Mouse (Mus musculus): ENCODE measurements around the gene Def6. TPM values are rescaled to one million over a fixed set of nuclear protein-coding genes. Genes with fewer than 3 reads are reported as not detected.

Gene Def6
- total and polyA plus RNA-seq, 3 experiments: 121 to 154 TPM; not detected in 1

DNA sequence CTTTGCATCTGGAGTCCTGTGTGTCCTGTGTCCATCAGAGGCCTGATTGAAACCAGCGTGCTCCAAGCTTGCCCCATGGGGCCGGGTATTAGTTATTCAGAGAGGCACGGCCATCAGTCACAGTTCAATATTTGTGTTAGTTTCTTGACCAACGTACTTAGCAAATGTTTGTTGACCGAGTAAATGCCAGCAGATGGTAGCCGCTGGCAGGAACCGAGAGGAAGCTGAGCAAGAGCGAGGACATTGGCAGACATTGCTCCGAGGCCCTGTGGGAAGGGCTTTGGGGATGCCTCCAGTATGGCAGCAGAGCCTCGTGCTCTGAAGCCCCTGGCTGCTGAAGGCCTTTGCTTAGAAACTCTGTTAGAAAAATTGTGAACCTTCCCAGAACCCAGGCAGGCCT lies 70.1 kb downstream of the Def6 start:
- Histone ChIP-seq H3K79me2 (ENCODE audit: control insufficient read depth, insufficient read depth, low read length, poor library complexity) (no peaks in the 10 kb centered on the region), H3K27ac (ENCODE audit: control insufficient read depth, low read depth, low read length) (no peak overlapping the region)

DNA sequence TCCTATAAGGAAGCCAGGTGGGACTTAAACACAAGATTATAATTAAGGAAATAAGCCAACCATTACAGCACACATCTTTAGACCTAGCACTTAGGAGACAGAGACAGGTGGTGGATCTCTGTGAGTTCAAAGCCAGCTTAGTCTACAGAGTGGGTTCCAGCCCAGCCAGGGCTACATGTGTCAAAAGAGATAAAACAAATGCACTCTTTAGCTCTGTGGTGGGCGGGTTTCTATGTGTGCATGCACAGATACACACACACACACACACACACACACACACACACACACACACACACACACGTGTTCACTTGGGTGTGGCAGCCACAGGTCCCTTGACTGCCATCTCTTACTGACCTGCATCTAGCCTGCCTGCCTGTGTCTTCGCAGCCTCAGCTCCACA lies 70.6 kb downstream of the Def6 start:
- Histone ChIP-seq H3K79me2 (ENCODE audit: control insufficient read depth, insufficient read depth, low read length, poor library complexity) (no peaks in the 10 kb centered on the region), H3K36me3 (ENCODE audit: control insufficient read depth in 1 of 2, insufficient read depth in 2 of 2, low read length in 2 of 2) (peaks cover 0 to 2% of the 10 kb centered on the region in 2 experiments; a peak in 1 of 4 replicates), H3K9me3 (replicated peaks; ENCODE audit: insufficient read depth, low read length) (no peaks in the 10 kb centered on the region), H3K9ac (ENCODE audit: control insufficient read depth, low read depth, low read length, poor library complexity, severe bottlenecking) (no peak overlapping the region), H3K27me3 (ENCODE audit: control insufficient read depth in 1 of 2, insufficient read depth in 2 of 2, low read length in 2 of 2) (no peaks in the 10 kb centered on the region), H3K4me3 (ENCODE audit: control insufficient read depth in 1 of 2, insufficient read depth in 1 of 2, low read depth in 2 of 2, low read length in 2 of 2) (no peak overlapping the region), H3K4me1 (ENCODE audit: control insufficient read depth in 1 of 2, insufficient read depth in 2 of 2, low read length in 2 of 2) (peaks cover 0 to 9% of the 10 kb centered on the region in 2 experiments; a peak in 2 of 4 replicates), H3K27ac (ENCODE audit: control insufficient read depth, low read depth, low read length) (no peak overlapping the region)
- DNase-seq (ENCODE audit: low read depth, low spot score): peak; percentile 59
- TF ChIP-seq MYC (IDR thresholded peaks at IDR 0.05; ENCODE audit: low read depth, low read length): no peak
- peak in 1 of 2 experiments; percentile 27; a peak in 1 of 4 replicates for TF ChIP-seq EP300 (IDR thresholded peaks at IDR 0.05; ENCODE audit: low read depth in 1 of 2, low read length in 2 of 2)
- TF ChIP-seq ZKSCAN1 (IDR thresholded peaks at IDR 0.05; ENCODE audit: low read depth, low read length): no peak
- peak; percentile 13; the same call in 1 of the 2 replicates for TF ChIP-seq USF1 (IDR thresholded peaks at IDR 0.05; ENCODE audit: low read depth, low read length)
- TF ChIP-seq ZNF384 (IDR thresholded peaks at IDR 0.05; ENCODE audit: low read depth, low read length): no peak
- peak; percentile 49; the same call in 1 of the 2 replicates for TF ChIP-seq TAL1 (IDR thresholded peaks at IDR 0.05; ENCODE audit: low read length)
- no peak for TF ChIP-seq ELF1 (IDR thresholded peaks at IDR 0.05; ENCODE audit: low read depth, low read length)
- no peak for TF ChIP-seq USF2 (IDR thresholded peaks at IDR 0.05; ENCODE audit: borderline replicate concordance in 1 of 2, insufficient read depth in 1 of 2, low read depth in 1 of 2, low read length in 2 of 2)
- TF ChIP-seq MAX (IDR thresholded peaks at IDR 0.05; ENCODE audit: low read length): peak; percentile 31; the same call in 1 of the 2 replicates
- no peak for TF ChIP-seq ETS1 (IDR thresholded peaks at IDR 0.05; ENCODE audit: low read depth, low read length)
- no peak for TF ChIP-seq POLR2AphosphoS2 (IDR thresholded peaks at IDR 0.05; ENCODE audit: low read length)
- no peak for TF ChIP-seq GATA1 (IDR thresholded peaks at IDR 0.05; ENCODE audit: low read depth, low read length)

More for the DNA sequence above, 70.1 kb downstream of the Def6 start:
- Histone ChIP-seq H3K36me3 (ENCODE audit: control insufficient read depth in 1 of 2, insufficient read depth in 2 of 2, low read length in 2 of 2) (peaks cover 0 to 2% of the 10 kb centered on the region in 2 experiments; a peak in 1 of 4 replicates), H3K9ac (ENCODE audit: control insufficient read depth, low read depth, low read length, poor library complexity, severe bottlenecking) (no peak overlapping the region), H3K4me3 (ENCODE audit: control insufficient read depth in 1 of 2, insufficient read depth in 1 of 2, low read depth in 2 of 2, low read length in 2 of 2) (no peak overlapping the region), H3K9me3 (replicated peaks; ENCODE audit: insufficient read depth, low read length) (no peaks in the 10 kb centered on the region), H3K27me3 (ENCODE audit: control insufficient read depth in 1 of 2, insufficient read depth in 2 of 2, low read length in 2 of 2) (no peaks in the 10 kb centered on the region), H3K4me1 (ENCODE audit: control insufficient read depth in 1 of 2, insufficient read depth in 2 of 2, low read length in 2 of 2) (peaks cover 2 to 9% of the 10 kb centered on the region in 2 experiments; a peak in 2 of 4 replicates)
- DNase-seq (ENCODE audit: low read depth, low spot score): no peak
- TF ChIP-seq MEF2A (IDR thresholded peaks at IDR 0.05; ENCODE audit: extremely low read depth, insufficient replicate concordance, low read depth, low read length, poor library complexity, severe bottlenecking): no peak
- no peak for TF ChIP-seq RAD21 (IDR thresholded peaks at IDR 0.05; ENCODE audit: low read depth, low read length)
- no peak for TF ChIP-seq USF2 (IDR thresholded peaks at IDR 0.05; ENCODE audit: borderline replicate concordance in 1 of 2, insufficient read depth in 1 of 2, low read depth in 1 of 2, low read length in 2 of 2)
- TF ChIP-seq NELFE (IDR thresholded peaks at IDR 0.05; ENCODE audit: low read depth, low read length): no peak
- no peak for TF ChIP-seq E2F4 (IDR thresholded peaks at IDR 0.05; ENCODE audit: borderline replicate concordance, low read depth, low read length)
- no peak for TF ChIP-seq ZMIZ1 (IDR thresholded peaks at IDR 0.05; ENCODE audit: low read depth, low read length)
- no peak for TF ChIP-seq UBTF (IDR thresholded peaks at IDR 0.05; ENCODE audit: borderline replicate concordance, insufficient read depth, low read depth, low read length)
- TF ChIP-seq GABPA (IDR thresholded peaks at IDR 0.05; ENCODE audit: low read depth, low read length): no peak
- no peak for TF ChIP-seq MAFK (IDR thresholded peaks at IDR 0.05; ENCODE audit: borderline replicate concordance, low read depth, low read length)
- no peak for TF ChIP-seq TBP (IDR thresholded peaks at IDR 0.05; ENCODE audit: low read depth, low read length)
- no peak for TF ChIP-seq GATA1 (IDR thresholded peaks at IDR 0.05; ENCODE audit: low read depth, low read length)
- no peak for TF ChIP-seq CTCF (IDR thresholded peaks at IDR 0.05 in 2 of 3, conservative IDR thresholded peaks at IDR 0.05 in 1 of 3; ENCODE audit: control insufficient read depth in 1 of 3, insufficient read depth in 1 of 3, low read depth in 2 of 3, low read length in 3 of 3, poor library complexity in 1 of 3, severe bottlenecking in 1 of 3)
- no peak for TF ChIP-seq ELF1 (IDR thresholded peaks at IDR 0.05; ENCODE audit: low read depth, low read length)
- TF ChIP-seq MYC (IDR thresholded peaks at IDR 0.05; ENCODE audit: low read depth, low read length): no peak
- TF ChIP-seq JUND (IDR thresholded peaks at IDR 0.05; ENCODE audit: low read depth, low read length): no peak
- TF ChIP-seq SMC3 (IDR thresholded peaks at IDR 0.05; ENCODE audit: low read depth, low read length): no peak
- TF ChIP-seq POLR2AphosphoS5 (IDR thresholded peaks at IDR 0.05; ENCODE audit: borderline replicate concordance, low read depth, low read length): no peak
